Mouse (Mus musculus) right cerebral cortex, postnatal 36 days (tissue): ENCODE data around the gene Sp2.

Experiments
- DNase-seq, 2 experiments: peaks; one replicate each; pipeline ENCODE4 v3.0.0; 2022; ENCODE audit warnings: low spot score in 2 of 2, mixed read lengths in 1 of 2

Gene Sp2

DNA sequence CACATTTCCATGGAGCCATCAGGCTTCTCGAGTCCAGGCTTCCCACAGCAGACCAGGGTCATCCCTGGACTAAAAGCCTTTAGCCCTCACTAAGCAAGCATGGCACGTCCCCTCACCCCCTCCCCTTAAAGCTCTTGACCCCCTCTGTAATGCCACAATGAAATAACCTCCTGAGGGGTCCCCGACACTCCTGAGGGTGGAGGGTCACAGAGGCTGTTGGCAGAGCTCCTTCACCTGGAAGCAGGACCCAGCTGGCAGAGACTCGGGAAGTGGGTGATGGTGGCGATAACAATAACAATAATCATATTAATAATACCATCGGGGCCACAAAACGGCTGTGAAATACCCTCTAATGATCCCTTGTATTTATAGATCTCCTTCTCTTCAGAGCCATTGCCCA lies at the start of gene Sp2:
Sp2 (minus strand) TSS at position 101 of the 400 bp plus-strand sequence.
- no peak for DNase-seq

DNA sequence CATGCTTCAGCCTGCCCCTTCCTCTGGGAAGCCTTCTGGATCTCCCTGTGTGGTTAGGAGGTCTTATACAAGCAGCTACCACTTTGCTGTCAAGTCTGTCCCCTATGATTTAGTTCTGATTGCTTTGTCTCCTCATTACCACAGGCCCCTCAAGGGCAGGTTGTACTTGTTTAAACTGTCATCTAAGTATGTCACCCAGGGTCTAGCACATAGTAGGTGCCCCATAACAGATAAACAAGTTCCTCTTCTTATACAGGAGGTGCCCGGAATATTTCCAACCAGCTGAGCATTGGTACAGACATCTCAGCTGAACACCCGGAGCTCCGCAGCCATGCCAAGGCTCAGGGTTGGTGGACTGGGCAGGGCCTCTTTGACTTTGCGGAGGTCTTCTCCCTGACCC lies 49.7 kb upstream of the Sp2 start:
- DNase-seq: no peak

GRCm38 (mm10) chr11:97031977-97032376 lies 49.2 kb upstream of the Sp2 start:
- DNase-seq: no peak

- DNase-seq: no peak
Measured at GRCm38 (mm10) chr11:97030426-97030825, 47.7 kb upstream of the Sp2 start.

DNA sequence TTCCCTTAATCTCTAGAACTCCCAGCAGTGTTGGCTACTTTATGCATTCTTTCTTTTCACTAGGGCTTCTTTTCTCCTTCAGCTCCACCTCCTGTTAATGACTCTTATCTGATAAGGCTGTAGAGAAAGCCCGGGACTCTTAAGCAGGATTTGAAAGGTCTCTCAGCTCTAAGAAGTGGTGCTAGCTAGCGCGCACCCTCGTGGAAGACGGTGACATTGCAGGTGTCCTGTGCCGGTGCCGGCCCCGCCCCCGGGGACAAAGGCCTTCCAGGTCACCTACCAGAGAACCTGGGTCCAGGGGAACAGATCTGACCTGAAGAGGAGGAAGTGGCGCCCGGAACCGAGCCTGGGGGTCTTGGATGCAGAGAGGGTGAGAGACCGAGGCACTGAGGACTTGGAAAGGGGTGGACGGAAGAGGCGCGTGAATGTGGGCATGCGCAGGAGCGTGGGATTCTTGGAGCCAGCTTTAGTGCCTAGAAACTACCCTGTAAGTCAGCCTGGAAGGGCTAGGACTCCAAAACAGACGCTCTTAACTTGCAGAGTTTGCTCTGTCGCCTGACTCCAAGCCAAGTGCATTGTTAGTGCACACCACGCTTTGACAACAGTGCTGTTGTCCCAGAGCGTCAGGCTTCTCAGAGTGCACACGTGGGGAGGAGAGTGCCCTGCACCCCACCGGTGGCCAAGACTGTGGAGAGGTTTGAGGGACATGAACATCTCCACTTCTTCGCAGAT lies 47.1 kb upstream of the Sp2 start, which contains the start of gene Scrn2:
Scrn2 (plus strand) TSS at position 253 of the 732 bp plus-strand sequence.
- peak in 1 of 2 experiments; percentile 44 for DNase-seq

- peak in 1 of 2 experiments; percentile 61 for DNase-seq
Measured at GRCm38 (mm10) chr11:97025721-97026344, 43.1 kb upstream of the Sp2 start.

DNA sequence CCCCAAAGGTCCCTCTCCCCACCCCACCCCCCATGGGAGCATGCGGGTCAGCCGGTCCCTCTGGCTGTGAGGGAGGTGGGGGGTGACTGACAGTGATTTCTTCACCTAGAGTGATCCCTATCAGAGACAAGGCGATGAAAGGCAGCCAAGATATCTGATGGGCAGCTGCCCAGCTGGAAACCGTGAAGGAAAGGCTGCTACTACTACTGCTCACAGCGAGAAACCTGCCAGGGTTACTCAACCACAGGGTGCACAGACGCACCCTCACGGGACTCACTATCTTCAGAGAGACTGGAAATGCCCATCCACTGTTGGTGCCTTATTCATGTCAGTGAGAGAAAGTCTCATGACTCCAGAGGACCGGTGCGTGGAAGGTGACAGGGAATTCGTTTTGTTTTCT lies 42.2 kb upstream of the Sp2 start:
- DNase-seq: no peak

- DNase-seq: no peak
Measured at GRCm38 (mm10) chr11:97021873-97022484, 39.2 kb upstream of the Sp2 start.

DNA sequence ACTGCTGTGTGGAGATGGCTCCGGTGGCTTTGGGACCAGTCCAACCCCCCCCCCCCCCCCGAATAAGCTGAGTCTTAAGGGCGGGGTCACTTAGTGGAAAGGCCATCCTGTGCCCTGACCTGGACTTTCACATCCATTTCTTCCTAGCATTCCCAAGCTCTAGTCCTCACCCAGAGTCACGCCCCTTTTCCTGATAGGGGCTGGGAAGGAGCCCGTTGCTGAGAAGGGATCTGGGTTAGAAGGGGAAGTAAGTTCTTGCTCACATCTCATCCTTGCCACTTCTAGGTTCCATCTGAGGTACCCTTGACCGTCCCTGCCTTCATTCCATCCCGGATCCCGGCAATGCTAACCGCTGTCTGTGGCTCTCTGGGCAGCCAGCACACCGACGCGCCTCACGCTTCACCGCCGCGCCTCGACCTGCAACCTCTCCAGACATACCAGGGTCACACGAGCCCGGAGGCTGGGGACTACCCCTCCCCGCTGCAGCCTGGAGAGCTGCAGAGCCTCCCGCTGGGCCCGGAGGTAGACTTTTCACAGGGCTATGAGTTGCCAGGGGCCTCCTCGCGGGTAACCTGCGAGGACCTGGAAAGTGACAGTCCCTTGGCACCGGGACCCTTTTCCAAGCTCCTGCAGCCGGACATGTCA lies 38.5 kb upstream of the Sp2 start:
- DNase-seq: no peak

- DNase-seq: no peak
Measured at GRCm38 (mm10) chr11:97019345-97019708, 36.6 kb upstream of the Sp2 start.

GRCm38 (mm10) chr11:97018583-97019344 lies 36.0 kb upstream of the Sp2 start:
- no peak for DNase-seq

GRCm38 (mm10) chr11:97017696-97018582 lies 35.2 kb upstream of the Sp2 start:
- no peak for DNase-seq

GRCm38 (mm10) chr11:97013121-97013670 lies 30.4 kb upstream of the Sp2 start, which contains the start of gene Sp6:
Gene Sp6, plus strand, starts transcription at chr11:97013394.
- no peak for DNase-seq

DNA sequence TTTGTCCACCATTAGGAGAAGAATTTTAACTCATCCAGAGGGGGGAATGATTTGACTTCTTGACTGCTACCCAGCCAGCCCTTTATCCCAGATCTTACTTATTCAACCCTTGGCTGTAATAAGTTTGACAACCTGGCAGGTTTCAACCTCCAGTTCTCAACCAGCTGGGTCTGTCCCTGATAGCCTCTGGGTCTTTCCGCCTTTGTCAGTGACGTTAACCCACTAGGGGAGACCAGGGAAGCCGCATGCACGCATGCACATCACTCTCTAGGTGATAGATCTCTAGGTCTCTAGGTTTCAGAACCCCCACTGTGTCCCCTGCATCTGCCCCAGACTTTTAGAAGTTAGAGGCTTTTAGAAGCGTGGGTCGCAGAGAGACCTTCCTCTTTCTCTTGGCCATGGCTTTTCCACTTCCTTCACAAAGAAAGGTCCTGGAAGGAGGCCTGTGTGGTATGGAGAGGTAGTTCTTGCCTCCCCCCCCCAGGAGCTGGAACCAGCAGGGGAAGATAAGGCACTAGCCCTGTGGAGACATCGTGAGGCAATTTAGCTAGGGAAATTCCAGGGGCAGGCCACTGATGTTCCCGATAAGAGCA lies 26.5 kb upstream of the Sp2 start:
- no peak for DNase-seq

GRCm38 (mm10) chr11:97007093-97007794 lies 24.5 kb upstream of the Sp2 start:
- no peak for DNase-seq

DNA sequence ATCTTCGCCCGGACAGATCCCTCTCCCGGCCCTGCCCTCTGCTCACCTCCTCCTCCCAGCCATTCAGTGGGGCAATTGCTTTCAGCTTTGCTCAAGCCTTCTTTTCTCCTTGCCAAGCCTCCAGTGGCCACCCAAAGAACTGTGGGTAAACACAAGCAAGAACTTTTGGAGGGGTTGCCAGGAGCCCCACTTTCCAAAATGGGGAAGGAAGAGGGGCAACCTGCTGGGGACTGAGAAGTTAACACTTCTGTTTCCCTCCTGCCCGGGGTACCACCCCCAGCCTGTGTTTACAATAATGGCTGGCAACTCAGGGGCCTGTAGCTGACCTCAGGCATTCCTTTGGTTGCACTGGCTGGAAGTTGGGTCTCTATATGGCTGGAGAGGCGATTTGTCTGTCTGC lies 20.4 kb upstream of the Sp2 start:
- no peak for DNase-seq

GRCm38 (mm10) chr11:96997380-96997956 lies 14.7 kb upstream of the Sp2 start:
- DNase-seq: no peak

- DNase-seq: no peak
Measured at GRCm38 (mm10) chr11:96996773-96997379, 14.1 kb upstream of the Sp2 start.
